Mouse (Mus musculus) cerebellum, postnatal 36 days (tissue): ENCODE measurements around the gene Spp2.

ENCODE experiments used
- DNase-seq, 2 experiments: peaks; one replicate each; pipeline ENCODE4 v3.0.0; 2021 to 2022; ENCODE audit warnings: mixed read lengths in 2 of 2

Spp2 gene

DNA sequence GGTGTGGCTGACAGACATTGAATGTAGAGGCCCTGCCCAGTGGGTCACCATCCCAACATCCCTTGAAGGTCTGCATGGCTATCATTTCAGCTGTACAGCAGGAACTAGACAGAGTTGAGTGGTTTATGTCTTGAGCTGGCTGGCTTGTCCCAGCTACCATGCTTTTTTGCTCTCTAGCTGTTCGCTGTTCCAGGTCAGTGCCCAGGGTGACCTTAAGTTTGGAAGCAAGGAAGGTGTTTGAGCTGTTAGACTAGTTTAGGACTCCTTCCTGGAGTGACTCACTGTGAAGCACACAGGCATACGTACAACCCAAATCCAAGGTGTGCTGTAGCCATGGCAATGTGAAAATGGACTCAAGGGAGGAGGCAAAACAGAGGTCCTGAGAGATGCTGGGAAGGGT is 61.6 kb downstream of the Spp2 start:
- DNase-seq: no peak

DNA sequence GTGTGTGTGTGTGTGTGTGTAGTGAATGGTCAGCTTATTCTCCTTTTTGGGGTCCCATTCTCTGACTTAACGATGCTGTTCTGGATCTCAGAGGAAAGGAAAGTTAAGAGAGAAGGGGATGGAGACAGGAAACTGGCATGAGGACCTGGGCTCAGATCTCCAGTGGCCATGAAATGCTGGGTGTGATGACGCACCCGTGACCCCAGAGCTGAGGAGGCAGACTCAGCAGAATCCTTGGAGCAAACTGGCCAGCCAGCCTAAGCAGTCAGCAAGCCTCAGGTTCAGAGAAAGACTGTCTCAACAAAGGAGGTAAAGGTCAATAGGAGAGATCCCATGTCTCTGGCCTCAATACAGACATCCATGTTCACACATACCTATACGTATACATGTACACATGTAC is 63.0 kb downstream of the Spp2 start:
- no peak for DNase-seq

DNA sequence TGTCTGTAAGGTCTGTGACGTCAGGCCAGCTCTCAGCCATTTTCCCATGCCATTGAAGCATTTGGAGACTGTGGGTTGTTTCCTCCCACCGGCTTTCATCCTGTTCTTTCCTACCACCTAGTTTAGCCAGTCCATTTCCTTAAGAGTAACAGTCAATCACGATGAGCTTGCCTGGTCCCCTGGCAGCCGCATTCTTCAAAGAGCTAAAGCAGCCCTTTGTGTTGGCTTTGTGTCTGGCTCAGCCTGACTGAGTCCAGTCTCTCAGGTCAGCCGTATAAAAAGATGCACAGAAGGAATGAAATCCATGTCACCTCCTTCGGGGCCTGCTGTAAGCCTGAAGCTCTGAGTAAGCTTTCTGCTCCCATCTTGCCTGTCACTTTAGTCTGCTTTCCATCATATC is 65.5 kb downstream of the Spp2 start:
- DNase-seq: no peak

DNA sequence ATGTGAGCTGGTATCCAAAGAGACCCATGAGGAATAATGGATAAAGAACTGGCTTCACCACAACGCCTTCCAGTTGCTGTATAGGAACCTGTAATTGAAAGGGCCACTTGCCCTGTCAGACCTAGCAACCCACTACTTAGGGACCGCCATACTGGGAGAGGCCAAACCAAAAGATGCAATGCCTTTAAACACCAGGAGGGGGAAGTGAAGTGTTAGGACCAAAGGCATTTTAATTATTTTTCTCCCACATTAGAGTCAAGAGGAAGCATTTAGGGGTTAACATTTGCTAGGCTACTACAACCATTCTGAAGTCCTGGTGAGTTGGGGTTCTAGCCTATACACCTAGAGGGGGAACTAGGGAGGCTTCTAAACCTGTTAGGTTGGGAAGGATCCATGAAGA is 67.1 kb downstream of the Spp2 start:
- DNase-seq: no peak

DNA sequence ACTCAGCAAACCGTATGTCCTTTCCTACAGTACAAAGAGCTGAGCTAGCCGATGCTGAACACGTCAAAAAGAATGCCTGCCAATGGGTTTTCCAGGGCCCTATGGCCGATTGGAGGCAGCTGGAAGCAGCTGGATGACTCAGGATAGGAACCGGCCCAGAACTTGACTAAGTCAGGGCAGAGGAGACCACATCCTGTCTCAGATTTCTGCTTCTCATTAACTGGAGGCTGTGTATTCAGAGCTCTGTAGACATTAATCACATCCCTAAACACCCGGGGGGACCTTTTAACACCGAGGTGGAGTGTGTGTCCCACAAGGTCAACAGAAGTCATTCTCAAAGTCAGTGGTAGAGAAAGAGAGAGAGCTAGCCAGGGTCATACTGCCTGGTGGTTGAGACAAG is 67.8 kb downstream of the Spp2 start:
- no peak for DNase-seq

DNA sequence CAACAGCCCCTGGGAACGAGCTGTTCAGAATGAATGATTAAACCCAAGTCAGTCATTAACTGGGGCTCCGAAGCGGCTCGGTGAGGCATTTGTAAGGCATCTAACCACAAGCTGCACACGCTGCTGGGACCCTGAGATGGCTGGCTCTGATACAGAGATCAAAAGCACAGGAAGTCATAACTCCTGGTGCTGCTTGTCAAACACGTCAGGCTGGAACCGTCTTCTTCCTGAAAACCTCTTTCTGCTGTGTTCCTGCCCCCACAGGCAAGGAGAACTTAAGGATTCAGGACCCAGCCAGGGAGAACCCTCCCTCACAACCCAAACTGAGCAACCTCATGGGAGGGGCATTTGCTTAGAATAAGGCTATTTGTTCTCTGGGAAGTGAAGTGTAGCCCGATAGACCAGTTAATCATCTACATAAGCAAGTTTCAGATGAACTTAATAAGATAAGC is 68.8 kb downstream of the Spp2 start:
- DNase-seq: no peak
